35 mouse cellular contexts compared by ENCODE assay signal in the genomic region with DNA sequence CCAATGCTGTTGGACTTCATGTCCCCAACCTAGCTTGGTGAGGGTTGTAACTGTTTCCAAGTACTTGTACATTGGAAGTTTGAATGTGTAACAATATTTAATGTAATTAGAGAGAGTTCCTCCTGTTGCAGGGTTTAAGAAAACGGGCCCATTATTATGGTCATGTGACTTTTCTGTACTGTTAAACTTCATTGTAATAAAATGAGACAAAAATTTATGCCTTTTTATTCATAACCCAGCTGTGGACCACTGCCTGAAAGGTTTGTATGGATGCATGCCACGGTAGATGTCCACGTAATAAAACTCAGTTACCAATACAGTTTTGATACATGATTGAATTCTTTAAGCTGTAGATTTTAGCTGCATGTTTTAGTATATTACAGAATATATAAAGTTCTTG.
"Had no signal": no experiment of that assay in that cellular context is flagged by ENCODE, and none has a peak within 500 bp of the region (broad histone marks: within the 10 kb centered on the region; RNA-seq: fewer than 3 reads in every experiment).

No protein-coding gene starts in this region.

- H3K4me2 ChIP-seq: heart, embryonic 11.5 days; heart, embryonic 12.5 days; heart, embryonic 13.5 days; heart, embryonic 15.5 days; hindbrain, embryonic 12.5 days; hindbrain, embryonic 13.5 days; hindbrain, embryonic 14.5 days; hindbrain, embryonic 15.5 days; intestine, embryonic 15.5 days; kidney, embryonic 15.5 days had no signal

- ATAC-seq: hindbrain, embryonic 16.5 days; hindbrain, postnatal 0 days; inflammation-experienced regulatory T-cells, adult 6 months; intestine, embryonic 15.5 days; intestine, embryonic 16.5 days; intestine, postnatal 0 days had no signal

- DNase-seq: heart, postnatal 10 days; heart, postnatal 14 days; heart, postnatal 36 days; heart, postnatal 4 days; kidney, adult 11 months; kidney, adult 18-20 months; kidney, adult 2 months; kidney, adult 8-10 months; kidney, adult 9 months; kidney, postnatal 10 days; kidney, postnatal 14 days; kidney, postnatal 25 days; kidney, postnatal 36 days; kidney, postnatal 4 days; layer of hippocampus, adult 9-11 months; layer of hippocampus, postnatal 36 days had no signal

- H3K9me3 ChIP-seq: heart, embryonic 10.5 days; heart, embryonic 12.5 days; heart, embryonic 13.5 days; heart, embryonic 15.5 days; hindbrain, embryonic 10.5 days; hindbrain, embryonic 12.5 days; hindbrain, embryonic 13.5 days; hindbrain, embryonic 15.5 days; intestine, embryonic 15.5 days; kidney, embryonic 15.5 days had no signal

- H3K9ac ChIP-seq: heart, embryonic 12.5 days; heart, embryonic 13.5 days; heart, embryonic 15.5 days; hindbrain, embryonic 12.5 days; hindbrain, embryonic 13.5 days; hindbrain, embryonic 14.5 days; hindbrain, embryonic 15.5 days; intestine, embryonic 15.5 days; kidney, embryonic 15.5 days had no signal

- H3K4me3 ChIP-seq: heart, embryonic 10.5 days; heart, embryonic 12.5 days; heart, embryonic 13.5 days; heart, embryonic 15.5 days; hindbrain, embryonic 10.5 days; hindbrain, embryonic 12.5 days; hindbrain, embryonic 13.5 days; hindbrain, embryonic 15.5 days; intestine, embryonic 15.5 days; kidney, embryonic 15.5 days; layer of hippocampus, adult 2 months had no signal

- H3K27me3 ChIP-seq: heart, embryonic 12.5 days; heart, embryonic 13.5 days; heart, embryonic 15.5 days; hindbrain, embryonic 12.5 days; hindbrain, embryonic 13.5 days; hindbrain, embryonic 15.5 days; intestine, embryonic 15.5 days; kidney, embryonic 15.5 days had no signal

- H3K4me1 ChIP-seq: heart, embryonic 10.5 days; heart, embryonic 12.5 days; heart, embryonic 15.5 days; hindbrain, embryonic 10.5 days; hindbrain, embryonic 12.5 days; hindbrain, embryonic 13.5 days; hindbrain, embryonic 15.5 days; intestine, embryonic 15.5 days; kidney, embryonic 15.5 days had no signal

- H3K27ac ChIP-seq: heart, embryonic 10.5 days; heart, embryonic 13.5 days; heart, embryonic 15.5 days; hindbrain, embryonic 10.5 days; hindbrain, embryonic 12.5 days; hindbrain, embryonic 13.5 days; hindbrain, embryonic 14.5 days; hindbrain, embryonic 15.5 days; hindbrain, postnatal 0 days; intestine, embryonic 15.5 days; kidney, embryonic 15.5 days; kidney, postnatal 0 days; layer of hippocampus, adult 2 months had no signal
